Mouse (Mus musculus): ENCODE results near the gene Rfng. TPM values are rescaled to one million over a fixed set of nuclear protein-coding genes. Genes with fewer than 3 reads are reported as not detected.
"Not testable (repeated sequence)": the region's sequence is repeated elsewhere in the genome, so short reads cannot be mapped to it uniquely, and the experiment has no call there.

Rfng gene
- total and polyA plus RNA-seq, 2 experiments: 3.1 to 25.1 TPM

DNA sequence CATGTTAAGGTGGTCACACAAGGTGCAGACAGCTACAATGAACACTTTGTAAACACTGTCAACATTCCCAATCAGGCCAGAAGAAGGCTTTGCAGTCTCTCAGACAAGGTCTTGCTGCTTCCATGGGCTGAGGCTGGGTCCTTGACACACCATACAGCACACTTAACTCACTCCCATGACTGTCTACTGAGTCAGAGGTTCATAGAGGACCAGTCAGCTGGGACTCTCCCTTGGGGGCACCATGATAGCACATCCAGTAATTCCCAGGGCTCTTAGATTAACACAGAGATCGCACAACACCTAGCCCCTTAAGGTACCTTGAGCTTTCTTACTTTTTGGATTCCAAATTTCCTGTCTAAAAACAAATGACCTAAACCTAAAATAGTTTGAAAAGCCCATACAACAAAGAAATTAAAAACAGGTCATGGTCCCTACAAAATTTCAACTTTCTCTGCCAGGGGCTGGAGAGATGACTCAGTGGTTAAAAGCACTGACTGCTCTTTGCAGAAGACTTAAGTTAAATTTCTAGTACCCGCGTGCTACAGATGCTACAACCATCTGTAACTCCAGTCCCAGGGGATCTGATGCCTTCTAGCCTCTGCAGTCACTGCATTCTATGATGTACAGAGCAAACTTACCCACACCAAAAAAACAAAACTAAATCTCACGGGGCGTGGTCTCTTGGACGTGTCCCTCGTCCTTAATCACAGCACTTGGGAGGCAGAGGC is 10.4 kb downstream of the Rfng start:
- Histone ChIP-seq H3K9ac (ENCODE audit: low read depth, low read length) (no peak overlapping the region), H3K4me3 (ENCODE audit: insufficient read depth, low read depth, low read length) (no peak overlapping the region), H3K36me3 (ENCODE audit: control insufficient read depth, insufficient read depth, low read length) (no peaks in the 10 kb centered on the region), H3K27ac (replicated peaks; ENCODE audit: insufficient read depth, low read depth, low read length) (no peak overlapping the region), H3K4me1 (ENCODE audit: control insufficient read depth, insufficient read depth, low read length) (no peaks in the 10 kb centered on the region), H3K79me2 (ENCODE audit: control insufficient read depth, insufficient read depth, low read length) (no peaks in the 10 kb centered on the region), H3K27me3 (ENCODE audit: control insufficient read depth, insufficient read depth, low read length) (no peaks in the 10 kb centered on the region)
- no peak for DNase-seq (ENCODE audit: extremely low read depth, low read depth, low spot score)
- no peak for TF ChIP-seq CTCF (IDR thresholded peaks at IDR 0.05; ENCODE audit: low read depth, low read length)
- no peak for TF ChIP-seq POLR2A (IDR thresholded peaks at IDR 0.05; ENCODE audit: extremely low read depth, insufficient read depth, low read length)
- 92% methylated on average over 7 of the region's 7 CpGs for WGBS

DNA sequence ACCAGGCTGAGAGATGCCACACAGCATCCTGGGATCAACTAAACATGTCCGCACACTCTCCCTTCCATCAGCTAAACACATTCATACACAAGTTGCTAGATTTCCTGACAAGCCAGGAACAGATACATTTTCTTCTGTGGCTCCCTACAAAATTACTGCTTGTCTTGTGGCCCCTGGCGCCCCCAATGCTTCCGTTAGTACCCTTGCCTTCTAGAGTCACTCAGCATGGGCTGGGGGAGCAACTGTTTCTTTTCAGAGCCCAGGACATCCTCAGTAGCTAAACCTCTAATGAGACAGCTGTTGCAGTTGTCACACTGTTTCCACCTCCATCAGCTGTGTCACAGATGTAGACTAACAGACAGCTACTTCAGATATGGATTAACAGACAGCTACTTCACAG is 11.3 kb downstream of the Rfng start:
- Histone ChIP-seq H3K4me1 (ENCODE audit: control insufficient read depth, insufficient read depth, low read length) (no peaks in the 10 kb centered on the region), H3K79me2 (ENCODE audit: control insufficient read depth, insufficient read depth, low read length) (no peaks in the 10 kb centered on the region), H3K9ac (ENCODE audit: low read depth, low read length) (no peak overlapping the region), H3K27ac (replicated peaks; ENCODE audit: insufficient read depth, low read depth, low read length) (no peak overlapping the region), H3K4me3 (ENCODE audit: insufficient read depth, low read depth, low read length) (no peak overlapping the region), H3K36me3 (ENCODE audit: control insufficient read depth, insufficient read depth, low read length) (no peaks in the 10 kb centered on the region), H3K27me3 (ENCODE audit: control insufficient read depth, insufficient read depth, low read length) (no peaks in the 10 kb centered on the region)
- DNase-seq (ENCODE audit: extremely low read depth, low read depth, low spot score): no peak
- TF ChIP-seq POLR2A (IDR thresholded peaks at IDR 0.05; ENCODE audit: extremely low read depth, insufficient read depth, low read length) (no peak), CTCF (IDR thresholded peaks at IDR 0.05; ENCODE audit: low read depth, low read length) (no peak)
- 93% methylated on average over 3 of the region's 3 CpGs for WGBS

DNA sequence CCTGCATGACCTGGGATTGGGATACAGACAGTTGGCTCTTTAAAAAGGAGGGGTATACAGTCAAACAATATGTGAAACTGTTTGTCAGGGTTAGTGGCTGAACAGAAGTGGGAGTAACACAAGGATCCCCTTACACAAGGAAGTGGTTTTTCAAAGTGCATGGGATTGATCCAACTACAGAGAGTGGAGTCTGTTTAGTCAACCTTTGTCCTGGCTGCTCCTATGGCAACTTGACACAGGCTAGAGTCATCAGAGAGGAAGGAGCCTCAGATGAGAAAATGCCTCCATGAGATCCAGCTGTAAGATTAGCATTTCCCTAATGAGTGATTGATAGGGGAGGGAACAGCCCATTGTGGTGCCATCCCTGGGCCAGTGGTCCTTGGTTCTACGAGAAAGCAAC is 15.8 kb downstream of the Rfng start:
- Histone ChIP-seq H3K9ac (ENCODE audit: low read depth, low read length) (no peak overlapping the region), H3K79me2 (ENCODE audit: control insufficient read depth, insufficient read depth, low read length) (no peaks in the 10 kb centered on the region), H3K4me3 (ENCODE audit: insufficient read depth, low read depth, low read length) (no peak overlapping the region), H3K4me1 (ENCODE audit: control insufficient read depth, insufficient read depth, low read length) (no peaks in the 10 kb centered on the region), H3K27ac (replicated peaks; ENCODE audit: insufficient read depth, low read depth, low read length) (no peak overlapping the region), H3K36me3 (ENCODE audit: control insufficient read depth, insufficient read depth, low read length) (no peaks in the 10 kb centered on the region), H3K27me3 (ENCODE audit: control insufficient read depth, insufficient read depth, low read length) (no peaks in the 10 kb centered on the region)
- DNase-seq (ENCODE audit: extremely low read depth, low read depth, low spot score): no peak
- TF ChIP-seq POLR2A (IDR thresholded peaks at IDR 0.05; ENCODE audit: extremely low read depth, insufficient read depth, low read length) (no peak), CTCF (IDR thresholded peaks at IDR 0.05; ENCODE audit: low read depth, low read length) (no peak)
- WGBS: 78% methylated on average over 1 of the region's 1 CpGs

DNA sequence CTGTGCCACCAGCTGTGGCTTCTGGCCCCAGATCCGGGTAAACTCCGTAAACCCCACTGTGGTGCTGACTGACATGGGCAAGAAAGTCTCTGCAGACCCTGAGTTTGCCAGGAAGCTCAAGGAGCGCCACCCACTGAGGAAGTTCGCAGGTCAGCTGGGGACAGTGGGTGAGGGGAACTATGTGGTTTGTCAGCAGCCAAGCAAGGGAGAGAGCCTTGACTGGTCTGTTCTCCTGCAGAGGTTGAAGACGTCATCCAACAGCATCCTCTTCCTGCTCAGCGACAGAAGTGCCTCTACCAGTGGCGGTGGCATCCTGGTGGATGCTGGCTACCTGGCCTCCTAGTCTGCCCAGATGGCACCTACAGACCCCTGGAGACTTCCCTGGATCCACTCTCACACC is 17.0 kb downstream of the Rfng start:
- WGBS: 58% methylated on average over 3 of the region's 7 CpGs
- not testable (repeated sequence) for H3K27me3 ChIP-seq (ENCODE audit: control insufficient read depth, insufficient read depth, low read length); H3K9ac ChIP-seq (ENCODE audit: low read depth, low read length); H3K4me1 ChIP-seq (ENCODE audit: control insufficient read depth, insufficient read depth, low read length); DNase-seq (ENCODE audit: extremely low read depth, low read depth, low spot score); H3K79me2 ChIP-seq (ENCODE audit: control insufficient read depth, insufficient read depth, low read length); H3K4me3 ChIP-seq (ENCODE audit: insufficient read depth, low read depth, low read length); H3K27ac ChIP-seq (replicated peaks; ENCODE audit: insufficient read depth, low read depth, low read length); H3K36me3 ChIP-seq (ENCODE audit: control insufficient read depth, insufficient read depth, low read length)

DNA sequence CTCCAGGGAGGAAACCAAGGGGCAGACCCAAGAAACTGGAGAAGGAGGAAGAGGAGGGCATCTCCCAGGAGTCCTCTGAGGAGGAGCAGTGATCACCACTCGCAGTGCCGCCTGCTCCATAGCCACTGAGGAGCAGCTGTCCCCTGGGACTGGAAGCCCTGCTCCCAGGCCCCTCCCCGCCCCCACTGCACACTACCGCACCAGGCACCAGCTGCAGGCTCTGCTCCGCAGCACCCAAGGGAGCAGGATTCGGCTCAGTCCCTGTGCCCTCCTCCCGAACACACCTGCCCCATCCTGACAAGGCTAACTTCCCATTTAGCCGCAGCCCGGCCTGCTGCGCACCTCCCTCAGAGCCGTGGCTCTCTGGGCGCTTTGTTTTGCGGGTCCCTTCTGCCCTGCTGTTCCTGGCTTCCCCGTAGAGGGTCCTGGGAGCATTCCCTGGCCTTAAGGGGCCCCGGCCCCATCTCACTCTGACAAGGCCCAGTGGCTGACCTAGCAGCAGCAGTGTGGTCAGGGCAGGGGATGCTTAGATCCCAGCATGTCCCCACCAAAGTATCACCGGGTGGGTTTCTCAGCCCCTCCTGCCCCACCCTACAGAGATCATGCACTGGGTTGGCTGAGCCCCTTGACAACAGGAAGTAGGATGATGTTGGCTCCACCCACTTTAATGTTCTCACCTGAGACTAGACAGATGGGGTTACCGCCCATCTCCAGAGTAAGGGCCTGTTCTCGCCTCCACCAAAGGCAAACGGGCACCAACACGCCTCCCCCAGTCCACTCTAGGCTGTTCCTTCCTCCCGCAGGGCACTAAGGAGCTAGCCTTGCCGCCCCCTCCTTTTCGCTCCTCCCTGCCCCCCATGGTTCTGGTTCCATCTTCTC is 20.6 kb downstream of the Rfng start:
- not testable (repeated sequence) for H3K4me1 ChIP-seq (ENCODE audit: control insufficient read depth, insufficient read depth, low read length); H3K27me3 ChIP-seq (ENCODE audit: control insufficient read depth, insufficient read depth, low read length); H3K27ac ChIP-seq (replicated peaks; ENCODE audit: insufficient read depth, low read depth, low read length); H3K9ac ChIP-seq (ENCODE audit: low read depth, low read length); H3K79me2 ChIP-seq (ENCODE audit: control insufficient read depth, insufficient read depth, low read length); H3K36me3 ChIP-seq (ENCODE audit: control insufficient read depth, insufficient read depth, low read length); DNase-seq (ENCODE audit: extremely low read depth, low read depth, low spot score); H3K4me3 ChIP-seq (ENCODE audit: insufficient read depth, low read depth, low read length)
- WGBS: 37% methylated on average over 11 of the region's 23 CpGs

DNA sequence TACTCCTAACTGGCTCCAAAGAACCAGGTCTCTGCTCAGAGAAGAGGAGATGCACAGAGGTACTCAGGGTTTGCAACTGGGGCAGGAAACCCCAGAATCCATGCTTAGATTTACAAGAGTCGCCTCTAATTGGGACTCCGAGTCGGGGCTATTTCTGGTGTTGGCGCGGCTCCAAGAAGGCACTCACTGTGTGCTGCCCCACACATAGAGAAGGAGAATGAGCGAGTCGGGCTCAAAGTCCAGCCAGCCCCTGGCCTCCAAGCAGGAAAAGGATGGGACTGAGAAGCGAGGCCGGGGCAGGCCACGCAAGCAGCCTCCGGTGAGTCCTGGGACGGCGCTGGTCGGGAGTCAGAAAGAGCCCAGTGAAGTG is 21.4 kb downstream of the Rfng start, which contains the start of gene Hmga1b:
Hmga1b (plus strand) TSS at position 123 of the 370 bp plus-strand sequence.
- not testable (repeated sequence) for H3K4me3 ChIP-seq (ENCODE audit: insufficient read depth, low read depth, low read length); H3K36me3 ChIP-seq (ENCODE audit: control insufficient read depth, insufficient read depth, low read length); H3K9ac ChIP-seq (ENCODE audit: low read depth, low read length); H3K79me2 ChIP-seq (ENCODE audit: control insufficient read depth, insufficient read depth, low read length); H3K27me3 ChIP-seq (ENCODE audit: control insufficient read depth, insufficient read depth, low read length); H3K27ac ChIP-seq (replicated peaks; ENCODE audit: insufficient read depth, low read depth, low read length); H3K4me1 ChIP-seq (ENCODE audit: control insufficient read depth, insufficient read depth, low read length); DNase-seq (ENCODE audit: extremely low read depth, low read depth, low spot score)
- WGBS: 31% methylated on average over 14 of the region's 14 CpGs

All from liver, adult 2 months (tissue).